Mouse (Mus musculus) ovary, postnatal 14 days (tissue): Measurements from ENCODE around the gene Klk14.
A peak's percentile ranks its signal among the peaks of the same experiment; 100 is the strongest.
"Not testable (repeated sequence)": the region's sequence is repeated elsewhere in the genome, so short reads cannot be mapped to it uniquely, and the experiment has no call there.

Experiments
- DNase-seq: peaks from one replicate; pipeline ENCODE4 v3.0.0; 2022; ENCODE audit warnings: low spot score

The Klk14 gene

GRCm38 (mm10) chr7:43690118-43690517, at the start of gene Klk14:
Klk14 (plus strand) TSS chr7:43690418.
- no peak for DNase-seq

- DNase-seq, result no peak
These were observed 47.6 kb upstream of the Klk14 start for GRCm38 (mm10) chr7:43642587-43642986.

- DNase-seq, result no peak
These were observed 47.1 kb upstream of the Klk14 start for GRCm38 (mm10) chr7:43643046-43643652.

- DNase-seq, result no peak
These were observed 37.5 kb upstream of the Klk14 start for GRCm38 (mm10) chr7:43652683-43653082.

GRCm38 (mm10) chr7:43654519-43654918, 35.7 kb upstream of the Klk14 start:
- no peak for DNase-seq

- no peak for DNase-seq
These were observed 34.0 kb upstream of the Klk14 start for GRCm38 (mm10) chr7:43656232-43656631.

- DNase-seq, result no peak
These were observed 30.2 kb upstream of the Klk14 start, which contains the start of gene Siglece for GRCm38 (mm10) chr7:43660002-43660401. Siglece (minus strand) TSS chr7:43660161.

- DNase-seq, result no peak
These were observed 27.4 kb upstream of the Klk14 start for GRCm38 (mm10) chr7:43662804-43663203.

GRCm38 (mm10) chr7:43667221-43667620, 23.0 kb upstream of the Klk14 start:
- not testable (repeated sequence) for DNase-seq

GRCm38 (mm10) chr7:43668582-43668981, 21.6 kb upstream of the Klk14 start:
- no peak for DNase-seq

GRCm38 (mm10) chr7:43671064-43671808, 19.0 kb upstream of the Klk14 start:
- DNase-seq, result no peak

- peak; percentile 79 for DNase-seq
These were observed 18.2 kb upstream of the Klk14 start, which contains the start of gene Ctu1 for GRCm38 (mm10) chr7:43671809-43672580. Ctu1 (plus strand) TSS chr7:43672016.

GRCm38 (mm10) chr7:43672581-43673260, 17.5 kb upstream of the Klk14 start:
- DNase-seq, result peak; percentile 27

GRCm38 (mm10) chr7:43675091-43675490, 15.1 kb upstream of the Klk14 start:
- DNase-seq, result no peak

- DNase-seq, result no peak
These were observed 11.7 kb upstream of the Klk14 start for GRCm38 (mm10) chr7:43678517-43678916.

- peak; percentile 46 for DNase-seq
These were observed 9.3 kb upstream of the Klk14 start for GRCm38 (mm10) chr7:43680960-43681359.

GRCm38 (mm10) chr7:43682511-43682910, 7.7 kb upstream of the Klk14 start:
- DNase-seq, result not testable (repeated sequence)

- no peak for DNase-seq
These were observed 5.1 kb upstream of the Klk14 start for GRCm38 (mm10) chr7:43685088-43685487.

GRCm38 (mm10) chr7:43710031-43710430, 19.8 kb downstream of the Klk14 start:
- DNase-seq, result no peak

- no peak for DNase-seq
These were observed 22.0 kb downstream of the Klk14 start, which contains the start of gene Klk13 for GRCm38 (mm10) chr7:43712267-43712666. Klk13 (plus strand) TSS chr7:43712567.

GRCm38 (mm10) chr7:43712917-43713316, 22.7 kb downstream of the Klk14 start:
- DNase-seq, result no peak

GRCm38 (mm10) chr7:43713741-43714351, 23.6 kb downstream of the Klk14 start:
- no peak for DNase-seq
